Mouse (Mus musculus) midbrain, embryonic 12.5 days (tissue): ENCODE measurements around the gene Bsx. TPM values are rescaled to one million over a fixed set of nuclear protein-coding genes. Genes with fewer than 3 reads are reported as not detected.
A peak's percentile ranks its signal among the peaks of the same experiment; 100 is the strongest.

ENCODE experiments used
- ATAC-seq: fragments of 200-750 bp; cut with Nextera tagmentation; 2 replicates; pipeline ENCODE4 v1.8.0; 2017; ENCODE audit warnings: low read depth, moderate TSS enrichment, moderate library complexity; ENCODE audit not compliant: low FRiP score
- H3K27ac ChIP-seq: fragments of 300-500 bp; sonication (generic); replicated peaks from 2 replicates; pipeline ENCODE4 v1.5.1; 2016; ENCODE audit warnings: mild to moderate bottlenecking
- H3K27me3 ChIP-seq: fragments of 300-500 bp; sonication (generic); 2 replicates; pipeline ENCODE4 v1.6.1; 2016; ENCODE audit warnings: mild to moderate bottlenecking
- H3K36me3 ChIP-seq: fragments of 300-500 bp; sonication (generic); 2 replicates; pipeline ENCODE4 v1.6.1; 2016
- H3K4me1 ChIP-seq: fragments of 300-500 bp; sonication (generic); 2 replicates; pipeline ENCODE4 v1.6.1; 2016
- H3K4me2 ChIP-seq: fragments of 300-500 bp; sonication (generic); replicated peaks from 2 replicates; pipeline ENCODE4 v1.6.1; 2016; ENCODE audit warnings: mild to moderate bottlenecking, moderate library complexity
- H3K4me3 ChIP-seq: fragments of 300-500 bp; sonication (generic); 2 replicates; pipeline ENCODE4 v1.5.1; 2016; ENCODE audit warnings: mild to moderate bottlenecking
- H3K9ac ChIP-seq: fragments of 300-500 bp; sonication (generic); replicated peaks from 2 replicates; pipeline ENCODE4 v1.6.1; 2016; ENCODE audit warnings: mild to moderate bottlenecking, moderate library complexity
- H3K9me3 ChIP-seq: fragments of 300-500 bp; sonication (generic); 2 replicates; pipeline ENCODE4 v1.6.1; 2016; ENCODE audit warnings: mild to moderate bottlenecking
- WGBS: fragments of 180-500 bp; shearing (Covaris S2); methylation state at CpG from one replicate; pipeline ENCODE4 v1.1.7; 2016; 5-methylcytosine and 5-hydroxymethylcytosine counted together
- polyA plus RNA-seq: library from polyadenylated mRNA; unstranded; fragments of >200 nt; fragmentation: Nextera tagmentation; extraction: Ambion mirVana; gene quantifications from 2 replicates; pipeline ENCODE4 v1.2.1, GENCODE M21; 2016

The Bsx gene
- 1.2 and 3.5 TPM in 2 replicates for polyA plus RNA-seq

DNA sequence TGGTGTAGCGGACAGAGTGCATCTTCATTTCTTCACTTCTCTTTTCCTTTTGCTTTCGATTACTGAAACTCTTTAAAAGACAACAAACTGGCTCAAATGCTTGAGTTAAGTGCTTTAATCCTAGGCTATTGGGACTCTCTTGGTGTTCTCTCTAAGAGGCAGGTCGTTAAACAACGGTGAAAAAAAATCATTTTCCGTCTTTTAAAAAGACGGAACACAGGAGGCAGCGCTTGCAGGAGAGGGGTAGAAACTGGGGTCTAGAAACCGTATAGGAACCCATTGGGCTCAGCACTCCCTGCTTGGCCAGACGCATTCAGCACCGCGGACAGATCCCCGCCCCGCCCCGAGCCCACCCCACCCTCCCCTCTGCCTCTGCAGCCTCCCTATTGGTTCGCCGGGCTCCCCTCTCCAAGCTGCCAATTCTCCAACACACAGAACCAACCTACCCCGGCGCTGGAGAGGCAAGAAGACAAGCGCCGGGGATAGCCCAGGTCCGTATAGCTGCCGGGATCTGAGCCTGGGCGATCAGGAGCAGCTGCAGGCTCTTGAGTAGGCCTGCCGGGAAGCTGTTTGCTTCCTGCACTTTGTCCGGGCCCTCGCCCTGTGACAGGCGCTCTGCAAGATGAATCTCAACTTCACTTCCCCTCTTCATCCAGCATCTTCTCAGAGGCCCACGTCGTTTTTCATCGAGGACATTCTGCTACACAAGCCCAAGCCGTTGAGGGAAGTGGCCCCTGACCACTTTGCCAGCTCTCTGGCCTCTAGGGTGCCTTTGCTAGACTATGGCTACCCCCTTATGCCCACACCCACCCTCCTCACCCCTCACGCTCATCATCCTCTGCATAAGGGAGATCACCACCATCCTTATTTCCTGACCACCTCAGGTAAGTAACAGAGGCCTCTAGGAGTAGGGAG is at the start of gene Bsx:
Gene Bsx (plus strand): TSS at position 572 of the 915 bp plus-strand sequence.
- Histone ChIP-seq H3K4me2 (peak within 1 kb of the TSS; percentile 34), H3K27me3 (peaks cover 95% of the 10 kb centered on the region), H3K9me3 (no peaks in the 10 kb centered on the region), H3K27ac (no peak within 1 kb of the TSS), H3K4me1 (peaks cover 32% of the 10 kb centered on the region), H3K9ac (no peak within 1 kb of the TSS), H3K4me3 (peak within 1 kb of the TSS; percentile 19; the same call in 1 of the 2 replicates), H3K36me3 (no peaks in the 10 kb centered on the region)
- peak; percentile 75 for ATAC-seq
- WGBS, result 2% methylated on average over 32 of the region's 32 CpGs

DNA sequence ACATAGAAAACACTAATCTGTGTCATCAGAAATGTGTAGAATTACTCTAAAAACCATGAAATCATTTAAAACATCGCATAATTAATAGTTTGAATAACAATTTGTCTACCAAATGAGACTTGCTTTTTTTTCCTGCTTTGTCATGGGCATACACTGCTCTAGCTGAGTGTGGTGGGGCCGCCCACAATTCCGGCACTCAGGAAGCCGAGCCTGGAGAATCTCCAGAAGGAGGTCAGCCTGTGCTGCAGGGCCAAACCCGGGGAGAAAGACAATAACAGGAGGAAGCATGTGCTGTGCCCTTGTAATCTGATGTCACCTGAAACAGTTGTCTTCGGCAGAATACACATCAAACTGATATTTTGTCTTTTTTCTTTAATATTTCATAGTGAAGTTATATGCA is 48.3 kb upstream of the Bsx start:
- no peak overlapping the region for H3K4me2 ChIP-seq
- no peak overlapping the region for H3K9ac ChIP-seq
- no peaks in the 10 kb centered on the region; the same call in 1 of the 2 replicates for H3K9me3 ChIP-seq
- H3K4me1 ChIP-seq, result peaks cover 10% of the 10 kb centered on the region
- no peaks in the 10 kb centered on the region for H3K36me3 ChIP-seq
- peaks cover 13% of the 10 kb centered on the region for H3K27me3 ChIP-seq
- no peak overlapping the region for H3K4me3 ChIP-seq
- ATAC-seq, result no peak
- 48% methylated on average over 6 of the region's 6 CpGs for WGBS
- H3K27ac ChIP-seq, result no peak overlapping the region

GRCm38 (mm10) chr9:40827366-40827765 is 46.6 kb upstream of the Bsx start:
- H3K4me3 ChIP-seq, result no peak overlapping the region
- WGBS, result 84% methylated on average over 4 of the region's 4 CpGs
- no peak for ATAC-seq

DNA sequence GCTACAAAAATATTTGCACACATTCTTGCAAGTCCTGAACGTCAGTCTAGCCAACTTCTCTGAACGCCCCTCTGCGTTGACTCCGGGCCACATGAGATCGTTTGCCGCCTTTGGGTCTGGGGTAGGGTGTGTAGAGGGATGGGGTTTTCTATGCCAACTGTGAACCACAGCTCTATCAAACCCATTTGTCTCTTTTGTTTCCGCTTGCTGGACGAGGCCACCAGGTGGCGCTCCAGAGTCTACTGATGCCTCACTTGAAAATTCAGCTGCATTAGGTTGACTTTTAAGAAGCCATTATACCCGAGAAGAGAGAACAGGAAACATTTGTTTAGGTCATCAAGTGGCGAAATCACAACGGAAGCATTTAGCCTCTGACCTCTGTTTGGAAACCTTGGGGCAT is 39.4 kb upstream of the Bsx start:
- H3K4me2 ChIP-seq, result no peak overlapping the region
- H3K27me3 ChIP-seq, result peaks cover 12% of the 10 kb centered on the region
- no peak overlapping the region for H3K4me3 ChIP-seq
- H3K36me3 ChIP-seq, result no peaks in the 10 kb centered on the region
- no peak for ATAC-seq
- no peak overlapping the region for H3K27ac ChIP-seq
- no peaks in the 10 kb centered on the region for H3K9me3 ChIP-seq
- 7% methylated on average over 12 of the region's 12 CpGs for WGBS
- H3K4me1 ChIP-seq, result no peaks in the 10 kb centered on the region
- no peak overlapping the region for H3K9ac ChIP-seq

More at GRCm38 (mm10) chr9:40827366-40827765, 46.6 kb upstream of the Bsx start:
- Histone ChIP-seq H3K27ac (no peak overlapping the region), H3K4me2 (no peak overlapping the region), H3K4me1 (peaks cover under 1% of the 10 kb centered on the region), H3K27me3 (peaks cover 13% of the 10 kb centered on the region), H3K9me3 (no peaks in the 10 kb centered on the region; the same call in 1 of the 2 replicates), H3K36me3 (no peaks in the 10 kb centered on the region), H3K9ac (no peak overlapping the region)

- H3K4me3 ChIP-seq, result no peak overlapping the region
- no peaks in the 10 kb centered on the region for H3K9me3 ChIP-seq
- no peak overlapping the region for H3K4me2 ChIP-seq
- no peaks in the 10 kb centered on the region for H3K4me1 ChIP-seq
- H3K27ac ChIP-seq, result no peak overlapping the region
- H3K36me3 ChIP-seq, result no peaks in the 10 kb centered on the region
- 89% methylated on average over 3 of the region's 3 CpGs for WGBS
- ATAC-seq, result no peak
- no peak overlapping the region for H3K9ac ChIP-seq
- H3K27me3 ChIP-seq, result peaks cover 17% of the 10 kb centered on the region
Observed at GRCm38 (mm10) chr9:40836681-40837080, 37.2 kb upstream of the Bsx start.

GRCm38 (mm10) chr9:40839662-40840061 is 34.3 kb upstream of the Bsx start:
- H3K36me3 ChIP-seq, result no peaks in the 10 kb centered on the region
- H3K4me1 ChIP-seq, result no peaks in the 10 kb centered on the region
- no peak overlapping the region for H3K4me2 ChIP-seq
- no peak overlapping the region for H3K27ac ChIP-seq
- no peak overlapping the region for H3K9ac ChIP-seq
- no peak for ATAC-seq
- 80% methylated on average over 3 of the region's 3 CpGs for WGBS
- no peaks in the 10 kb centered on the region for H3K9me3 ChIP-seq
- H3K4me3 ChIP-seq, result no peak overlapping the region
- peaks cover 17% of the 10 kb centered on the region for H3K27me3 ChIP-seq

DNA sequence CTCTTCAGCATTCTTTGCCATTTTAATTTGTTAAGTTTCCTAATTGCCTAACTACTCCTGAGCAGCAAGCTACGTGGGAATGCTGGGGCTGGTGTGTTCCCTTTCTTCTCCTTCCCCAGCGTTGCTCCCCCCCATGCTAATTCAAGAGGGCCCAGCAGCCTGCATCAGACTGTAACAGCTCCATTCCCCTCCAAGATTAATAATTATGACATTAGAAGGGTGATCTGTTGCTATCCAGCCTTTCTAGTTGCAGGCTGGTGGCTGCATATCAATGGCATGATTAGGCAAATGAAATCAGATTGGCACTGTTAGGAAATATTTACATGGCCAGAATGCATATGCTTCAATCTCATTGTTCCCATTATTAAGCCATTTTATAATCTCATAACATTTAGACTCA is 22.4 kb upstream of the Bsx start:
- Histone ChIP-seq H3K4me3 (no peak overlapping the region), H3K9ac (no peak overlapping the region), H3K27me3 (peaks cover 26% of the 10 kb centered on the region), H3K4me2 (no peak overlapping the region), H3K9me3 (no peaks in the 10 kb centered on the region), H3K27ac (no peak overlapping the region), H3K4me1 (peaks cover 1% of the 10 kb centered on the region; the same call in 1 of the 2 replicates), H3K36me3 (no peaks in the 10 kb centered on the region)
- WGBS, result 29% methylated on average over 2 of the region's 2 CpGs
- no peak for ATAC-seq

- no peaks in the 10 kb centered on the region for H3K9me3 ChIP-seq
- no peaks in the 10 kb centered on the region for H3K36me3 ChIP-seq
- no peak; the same call in 1 of the 2 replicates for ATAC-seq
- 0 out of 2 replicates have a peak overlapping the region, but pooled peaks have one; percentile 20 for H3K27ac ChIP-seq
- H3K27me3 ChIP-seq, result peaks cover 49% of the 10 kb centered on the region
- 6% methylated on average over 21 of the region's 21 CpGs for WGBS
- H3K4me2 ChIP-seq, result peak overlapping the region; percentile 55
- peak overlapping the region; percentile 31; the same call in 1 of the 2 replicates for H3K9ac ChIP-seq
- H3K4me1 ChIP-seq, result peaks cover 7% of the 10 kb centered on the region; the same call in 1 of the 2 replicates
- H3K4me3 ChIP-seq, result peak overlapping the region; percentile 36
Observed at GRCm38 (mm10) chr9:40858461-40859160, 15.3 kb upstream of the Bsx start.

DNA sequence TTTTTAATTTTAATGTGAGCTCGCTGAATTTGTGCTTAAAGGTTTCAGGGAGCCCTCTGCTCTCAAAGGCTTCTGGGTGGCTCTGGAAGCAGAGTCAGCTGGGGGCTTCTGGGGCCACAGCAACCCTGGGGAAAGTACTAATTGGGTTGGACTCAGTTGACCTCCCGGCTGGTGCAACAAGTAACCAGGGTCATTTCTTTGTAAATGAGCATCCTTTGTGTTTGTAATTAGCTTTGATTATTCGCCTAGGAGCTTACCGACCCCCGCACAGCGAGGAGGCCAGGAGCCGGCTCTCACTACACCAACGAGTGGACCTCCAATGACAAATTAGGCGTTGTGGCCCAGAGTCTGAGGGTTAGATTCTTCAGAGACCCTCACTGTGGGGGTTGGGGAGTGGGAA is 14.7 kb upstream of the Bsx start:
- Histone ChIP-seq H3K4me2 (peak overlapping the region; percentile 55), H3K4me3 (peak overlapping the region; percentile 36), H3K27me3 (peaks cover 48% of the 10 kb centered on the region), H3K9me3 (no peaks in the 10 kb centered on the region), H3K27ac (0 out of 2 replicates have a peak overlapping the region, but pooled peaks have one; percentile 20), H3K4me1 (peaks cover 7% of the 10 kb centered on the region; the same call in 1 of the 2 replicates), H3K9ac (no peak overlapping the region), H3K36me3 (no peaks in the 10 kb centered on the region)
- 2% methylated on average over 9 of the region's 9 CpGs for WGBS
- ATAC-seq, result 0 out of 2 replicates have a peak, but pooled peaks have one; percentile 47

GRCm38 (mm10) chr9:40870331-40870730 is 3.6 kb upstream of the Bsx start:
- H3K36me3 ChIP-seq, result no peaks in the 10 kb centered on the region
- H3K4me2 ChIP-seq, result no peak overlapping the region
- peaks cover 16% of the 10 kb centered on the region; the same call in 1 of the 2 replicates for H3K4me1 ChIP-seq
- no peak overlapping the region for H3K9ac ChIP-seq
- ATAC-seq, result no peak
- H3K9me3 ChIP-seq, result no peaks in the 10 kb centered on the region
- no peak overlapping the region for H3K27ac ChIP-seq
- 83% methylated on average over 5 of the region's 5 CpGs for WGBS
- peaks cover 67% of the 10 kb centered on the region for H3K27me3 ChIP-seq
- H3K4me3 ChIP-seq, result no peak overlapping the region

GRCm38 (mm10) chr9:40871369-40872155 is 2.4 kb upstream of the Bsx start:
- peak overlapping the region; percentile 50 for H3K4me2 ChIP-seq

More at GRCm38 (mm10) chr9:40871369-40872155, 2.4 kb upstream of the Bsx start:
- H3K4me3 ChIP-seq, result peak overlapping the region; percentile 29
- no peak for ATAC-seq
- no peak overlapping the region for H3K27ac ChIP-seq
- H3K27me3 ChIP-seq, result peaks cover 78% of the 10 kb centered on the region
- peaks cover 16% of the 10 kb centered on the region; the same call in 1 of the 2 replicates for H3K4me1 ChIP-seq
- H3K36me3 ChIP-seq, result no peaks in the 10 kb centered on the region
- no peak overlapping the region for H3K9ac ChIP-seq
- WGBS, result under 1% methylated on average over 34 of the region's 34 CpGs
- no peaks in the 10 kb centered on the region for H3K9me3 ChIP-seq
